Mouse (Mus musculus) liver, embryonic 14.5 days (tissue): ENCODE results near the gene Vat1. TPM values are rescaled to one million over a fixed set of nuclear protein-coding genes. Genes with fewer than 3 reads are reported as not detected.
"Not testable (repeated sequence)": the region's sequence is repeated elsewhere in the genome, so short reads cannot be mapped to it uniquely, and the experiment has no call there.

Experiments used
- ATAC-seq: fragments of 200-750 bp; cut with Nextera tagmentation; 2 replicates; pipeline ENCODE4 v1.8.0; 2017; ENCODE audit warnings: moderate number of reproducible peaks, mild to moderate bottlenecking, moderate library complexity; ENCODE audit not compliant: insufficient read depth
- DNase-seq, 3 experiments: peaks; one replicate each; pipeline ENCODE4 v3.0.0-alpha.2; 2012 to 2013; ENCODE audit warnings: low read depth in 3 of 3, low spot score in 3 of 3
- H3K27ac ChIP-seq: fragments of 300-500 bp; sonication (generic); 2 replicates; pipeline ENCODE4 v1.5.1; 2014; ENCODE audit warnings: moderate library complexity, mild to moderate bottlenecking, control low read depth, inconsistent platforms
- H3K27me3 ChIP-seq: fragments of 300-500 bp; sonication (generic); 2 replicates; pipeline ENCODE4 v1.6.1; 2014; ENCODE audit warnings: mild to moderate bottlenecking, low read length, moderate library complexity; ENCODE audit not compliant: control insufficient read depth, insufficient read depth
- H3K36me3 ChIP-seq: fragments of 300-500 bp; sonication (generic); replicated peaks from 2 replicates; pipeline ENCODE4 v1.6.1; 2014; ENCODE audit warnings: low read depth; ENCODE audit not compliant: control insufficient read depth, insufficient read depth
- H3K4me1 ChIP-seq, 2 experiments: fragments of 200-500 bp in 1 of 2; fragments of 300-500 bp in 1 of 2; sonication (generic) in 1 of 2; replicated peaks; 2 replicates each; pipeline ENCODE4 v1.6.1; 2012 to 2014; ENCODE audit warnings: antibody characterized with exemption in 1 of 2, inconsistent platforms in 1 of 2, low read length in 1 of 2; ENCODE audit not compliant: control insufficient read depth in 2 of 2, insufficient read depth in 2 of 2
- H3K4me2 ChIP-seq: fragments of 300-500 bp; sonication (generic); 2 replicates; pipeline ENCODE4 v1.6.1; 2014; ENCODE audit warnings: low read depth, mild to moderate bottlenecking, control low read depth, moderate library complexity
- H3K4me3 ChIP-seq, 2 experiments: fragments of 200-500 bp in 1 of 2; fragments of 300-500 bp in 1 of 2; sonication (generic) in 1 of 2; 2 replicates each; pipeline ENCODE4 v1.5.1; 2012 to 2014; ENCODE audit warnings: low read depth in 2 of 2, low read length in 2 of 2, mild to moderate bottlenecking in 2 of 2, control low read depth in 1 of 2, inconsistent platforms in 1 of 2, moderate library complexity in 1 of 2; ENCODE audit not compliant: insufficient read depth in 1 of 2
- H3K9ac ChIP-seq: fragments of 300-500 bp; sonication (generic); replicated peaks from 2 replicates; pipeline ENCODE4 v1.6.1; 2014; ENCODE audit warnings: mild to moderate bottlenecking, control low read depth, moderate library complexity
- H3K9me3 ChIP-seq: fragments of 300-500 bp; sonication (generic); 2 replicates; pipeline ENCODE4 v1.6.1; 2016; ENCODE audit warnings: low read length, mixed read lengths; ENCODE audit not compliant: control insufficient read depth
- CTCF ChIP-seq: IDR thresholded peaks from 2 replicates; pipeline ENCODE4 v1.5.1; 2016; ENCODE audit warnings: antibody characterized with exemption, low read depth, control low read depth
- EP300 ChIP-seq: IDR thresholded peaks from 2 replicates; pipeline ENCODE4 v1.6.1; 2016; ENCODE audit warnings: antibody characterized with exemption, low read depth
- WGBS: fragments of 180-500 bp; shearing (Covaris S2); extraction: QIAGEN DNeasy Blood & Tissue Kit; methylation state at CpG from one replicate; pipeline ENCODE4 v1.1.7; 2014; ENCODE audit not compliant: insufficient replicate concordance; 5-methylcytosine and 5-hydroxymethylcytosine counted together
- polyA plus RNA-seq, 2 experiments: library from polyadenylated mRNA; depleted of rRNA in 1 of 2; stranded (reverse) in 1 of 2; unstranded in 1 of 2; fragments of >200 nt; fragmentation: Nextera tagmentation in 1 of 2; extraction: Ambion mirVana in 1 of 2; gene quantifications; 2 replicates each; pipeline versions ENCODE4 v1.2.1 to v1.2.3; 2012 to 2014

Vat1 gene
- polyA plus RNA-seq, 2 experiments, result 6.8 to 9.1 TPM

- under 1% methylated on average over 30 of the region's 31 CpGs for WGBS
- no peaks in the 10 kb centered on the region for H3K9me3 ChIP-seq
- H3K27ac ChIP-seq, result no peak overlapping the region
- TF ChIP-seq EP300, result no peak
- TF ChIP-seq CTCF, result no peak
- H3K4me2 ChIP-seq, result peak overlapping the region; percentile 80
- DNase-seq, result no peak
- no peak for ATAC-seq
- peak overlapping the region; percentile 38 for H3K9ac ChIP-seq
- no peaks in the 10 kb centered on the region for H3K36me3 ChIP-seq
- H3K4me3 ChIP-seq, result peak overlapping the region; percentile 48 to 58
- peaks cover 18 to 28% of the 10 kb centered on the region in 2 experiments for H3K4me1 ChIP-seq
- H3K27me3 ChIP-seq, result peaks cover 32% of the 10 kb centered on the region
Observed at GRCm38 (mm10) chr11:101468263-101468688, 2.2 kb upstream of the Vat1 start.

DNA sequence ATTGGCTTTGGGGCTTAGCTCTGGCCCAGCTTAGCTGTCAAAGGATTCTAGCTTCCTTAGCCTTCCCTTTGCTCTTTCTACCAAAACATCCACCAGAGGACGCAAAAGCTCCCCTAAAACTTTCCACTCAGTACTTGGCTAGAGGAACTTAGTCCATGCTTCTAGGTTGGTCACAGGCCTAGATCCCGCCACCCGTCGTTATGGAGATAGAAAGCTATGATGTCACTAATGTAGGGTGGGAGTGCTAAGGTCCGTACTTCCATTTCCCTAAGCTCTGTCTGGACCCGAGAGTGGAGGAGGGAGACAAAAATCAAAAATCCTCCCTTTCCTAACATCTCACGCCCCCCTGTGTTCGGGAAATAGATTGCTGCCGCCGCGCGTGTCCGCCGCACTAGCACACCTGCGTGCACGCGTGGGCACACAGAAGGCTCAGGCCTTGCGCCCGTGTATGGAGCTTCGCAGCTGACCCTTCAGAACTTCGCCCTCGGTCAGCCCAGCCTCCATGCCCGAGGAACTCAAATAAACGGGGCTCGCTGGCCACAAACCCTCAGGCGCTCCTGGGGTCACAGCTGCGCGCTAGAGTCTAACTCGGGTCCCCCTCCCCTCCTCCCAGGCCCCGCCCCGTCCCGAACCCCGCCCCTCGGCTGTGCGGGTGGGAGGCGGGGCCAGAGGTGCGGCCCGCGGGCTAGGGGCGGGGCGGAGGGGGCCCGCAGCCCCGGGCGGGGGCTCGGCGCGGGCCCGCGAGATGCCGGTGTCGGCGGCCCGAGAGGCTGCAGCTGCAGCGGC, 1.6 kb upstream of the Vat1 start:
- Histone ChIP-seq H3K27me3 (peaks cover 32% of the 10 kb centered on the region), H3K27ac (no peak overlapping the region), H3K4me1 (peaks cover 22 to 34% of the 10 kb centered on the region in 2 experiments), H3K36me3 (no peaks in the 10 kb centered on the region), H3K4me3 (peak overlapping the region; percentile 53 to 58), H3K9ac (peak overlapping the region; percentile 38), H3K9me3 (no peaks in the 10 kb centered on the region), H3K4me2 (peak overlapping the region; percentile 80)
- ATAC-seq (peak; percentile 69), DNase-seq (no peak)
- TF ChIP-seq EP300 (no peak), CTCF (peak; percentile 62)
- WGBS, result under 1% methylated on average over 54 of the region's 54 CpGs

DNA sequence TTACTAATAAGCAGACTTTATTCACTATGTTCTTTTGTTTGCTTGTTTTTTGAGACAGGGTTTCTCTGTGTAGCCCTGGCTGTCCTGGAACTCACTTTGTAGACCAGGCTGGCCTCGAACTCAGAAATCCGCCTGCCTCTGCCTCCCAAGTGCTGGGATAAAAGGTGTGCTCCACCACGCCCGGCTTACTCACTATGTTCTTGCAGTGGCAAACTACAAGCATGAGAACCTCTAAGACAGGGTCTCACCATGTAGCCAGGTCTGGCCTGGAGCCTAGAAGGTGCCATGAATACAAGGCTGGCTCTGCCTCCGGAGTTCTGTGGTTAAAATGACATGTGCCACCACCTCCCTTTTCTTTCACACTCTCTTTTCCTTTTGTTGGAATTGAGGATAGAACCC, 521 bp upstream of the Vat1 start:
- H3K27ac ChIP-seq, H3K9ac ChIP-seq, DNase-seq, H3K36me3 ChIP-seq, H3K9me3 ChIP-seq, ATAC-seq: not testable (repeated sequence)
- Histone ChIP-seq H3K27me3 (peaks cover 32% of the 10 kb centered on the region), H3K4me3 (peak overlapping the region in 1 of 2 experiments; percentile 75; a peak in 2 of 4 replicates), H3K4me2 (peak overlapping the region; percentile 96), H3K4me1 (peaks cover 22 to 34% of the 10 kb centered on the region in 2 experiments)
- WGBS, result 49% methylated on average over 5 of the region's 5 CpGs

- Histone ChIP-seq H3K9ac (peak overlapping the region; percentile 59), H3K4me1 (peaks cover 22 to 34% of the 10 kb centered on the region in 2 experiments), H3K27ac (no peak overlapping the region), H3K36me3 (peaks cover 2% of the 10 kb centered on the region; the same call in 1 of the 2 replicates), H3K4me2 (peak overlapping the region; percentile 96), H3K27me3 (peaks cover 32% of the 10 kb centered on the region), H3K9me3 (no peaks in the 10 kb centered on the region), H3K4me3 (peak overlapping the region; percentile 54 to 75)
- peak; percentile 11; the same call in 1 of the 2 replicates for ATAC-seq
- DNase-seq, result no peak
- WGBS, result under 1% methylated on average over 51 of the region's 51 CpGs
- TF ChIP-seq CTCF (peak; percentile 42; the same call in 1 of the 2 replicates), EP300 (no peak)
Observed at GRCm38 (mm10) chr11:101465101-101465868, 745 bp downstream of the Vat1 start.
